Mouse (Mus musculus) liver, embryonic 14.5 days (tissue): ENCODE results near the gene Iqgap3. TPM values are rescaled to one million over a fixed set of nuclear protein-coding genes. Genes with fewer than 3 reads are reported as not detected.

ENCODE experiments used
- ATAC-seq: fragments of 200-750 bp; cut with Nextera tagmentation; 2 replicates; pipeline ENCODE4 v1.8.0; 2017; ENCODE audit warnings: moderate number of reproducible peaks, mild to moderate bottlenecking, moderate library complexity; ENCODE audit not compliant: insufficient read depth
- DNase-seq, 3 experiments: peaks; one replicate each; pipeline ENCODE4 v3.0.0-alpha.2; 2012 to 2013; ENCODE audit warnings: low read depth in 3 of 3, low spot score in 3 of 3
- H3K27ac ChIP-seq: fragments of 300-500 bp; sonication (generic); 2 replicates; pipeline ENCODE4 v1.5.1; 2014; ENCODE audit warnings: moderate library complexity, mild to moderate bottlenecking, control low read depth, inconsistent platforms
- H3K27me3 ChIP-seq: fragments of 300-500 bp; sonication (generic); 2 replicates; pipeline ENCODE4 v1.6.1; 2014; ENCODE audit warnings: mild to moderate bottlenecking, low read length, moderate library complexity; ENCODE audit not compliant: control insufficient read depth, insufficient read depth
- H3K36me3 ChIP-seq: fragments of 300-500 bp; sonication (generic); replicated peaks from 2 replicates; pipeline ENCODE4 v1.6.1; 2014; ENCODE audit warnings: low read depth; ENCODE audit not compliant: control insufficient read depth, insufficient read depth
- H3K4me1 ChIP-seq, 2 experiments: fragments of 200-500 bp in 1 of 2; fragments of 300-500 bp in 1 of 2; sonication (generic) in 1 of 2; replicated peaks; 2 replicates each; pipeline ENCODE4 v1.6.1; 2012 to 2014; ENCODE audit warnings: antibody characterized with exemption in 1 of 2, inconsistent platforms in 1 of 2, low read length in 1 of 2; ENCODE audit not compliant: control insufficient read depth in 2 of 2, insufficient read depth in 2 of 2
- H3K4me2 ChIP-seq: fragments of 300-500 bp; sonication (generic); 2 replicates; pipeline ENCODE4 v1.6.1; 2014; ENCODE audit warnings: low read depth, mild to moderate bottlenecking, control low read depth, moderate library complexity
- H3K4me3 ChIP-seq, 2 experiments: fragments of 200-500 bp in 1 of 2; fragments of 300-500 bp in 1 of 2; sonication (generic) in 1 of 2; 2 replicates each; pipeline ENCODE4 v1.5.1; 2012 to 2014; ENCODE audit warnings: low read depth in 2 of 2, low read length in 2 of 2, mild to moderate bottlenecking in 2 of 2, control low read depth in 1 of 2, inconsistent platforms in 1 of 2, moderate library complexity in 1 of 2; ENCODE audit not compliant: insufficient read depth in 1 of 2
- H3K9ac ChIP-seq: fragments of 300-500 bp; sonication (generic); replicated peaks from 2 replicates; pipeline ENCODE4 v1.6.1; 2014; ENCODE audit warnings: mild to moderate bottlenecking, control low read depth, moderate library complexity
- H3K9me3 ChIP-seq: fragments of 300-500 bp; sonication (generic); 2 replicates; pipeline ENCODE4 v1.6.1; 2016; ENCODE audit warnings: low read length, mixed read lengths; ENCODE audit not compliant: control insufficient read depth
- CTCF ChIP-seq: IDR thresholded peaks from 2 replicates; pipeline ENCODE4 v1.5.1; 2016; ENCODE audit warnings: antibody characterized with exemption, low read depth, control low read depth
- EP300 ChIP-seq: IDR thresholded peaks from 2 replicates; pipeline ENCODE4 v1.6.1; 2016; ENCODE audit warnings: antibody characterized with exemption, low read depth
- WGBS: fragments of 180-500 bp; shearing (Covaris S2); extraction: QIAGEN DNeasy Blood & Tissue Kit; methylation state at CpG from one replicate; pipeline ENCODE4 v1.1.7; 2014; ENCODE audit not compliant: insufficient replicate concordance; 5-methylcytosine and 5-hydroxymethylcytosine counted together
- polyA plus RNA-seq, 2 experiments: library from polyadenylated mRNA; depleted of rRNA in 1 of 2; stranded (reverse) in 1 of 2; unstranded in 1 of 2; fragments of >200 nt; fragmentation: Nextera tagmentation in 1 of 2; extraction: Ambion mirVana in 1 of 2; gene quantifications; 2 replicates each; pipeline versions ENCODE4 v1.2.1 to v1.2.3; 2012 to 2014

The Iqgap3 gene
- polyA plus RNA-seq, 2 experiments: 6.7 to 8.8 TPM

- H3K27ac ChIP-seq: peak overlapping the region; percentile 8; the same call in 1 of the 2 replicates
- TF ChIP-seq CTCF (no peak), EP300 (no peak)
- peaks cover 5 to 9% of the 10 kb centered on the region in 2 experiments; a peak in 3 of 4 replicates for H3K4me1 ChIP-seq
- under 1% methylated on average over 13 of the region's 13 CpGs for WGBS
- no peaks in the 10 kb centered on the region for H3K27me3 ChIP-seq
- DNase-seq (no peak), ATAC-seq (peak; percentile 38; the same call in 1 of the 2 replicates)
- no peaks in the 10 kb centered on the region for H3K36me3 ChIP-seq
- H3K4me2 ChIP-seq: peak overlapping the region; percentile 95
- no peaks in the 10 kb centered on the region for H3K9me3 ChIP-seq
- peak overlapping the region; percentile 73 to 90 for H3K4me3 ChIP-seq
- peak overlapping the region; percentile 83 for H3K9ac ChIP-seq
Observed at GRCm38 (mm10) chr3:88082224-88082618, 450 bp downstream of the Iqgap3 start.

- Histone ChIP-seq H3K9ac (peak overlapping the region; percentile 83), H3K4me2 (peak overlapping the region; percentile 95), H3K27ac (no peak overlapping the region), H3K4me1 (peaks cover 5 to 9% of the 10 kb centered on the region in 2 experiments; a peak in 3 of 4 replicates), H3K9me3 (no peaks in the 10 kb centered on the region), H3K36me3 (no peaks in the 10 kb centered on the region), H3K27me3 (no peaks in the 10 kb centered on the region), H3K4me3 (peak overlapping the region; percentile 73 to 90)
- ATAC-seq: peak; percentile 58; the same call in 1 of the 2 replicates
- peak; percentile 25 to 45 (median 44) for DNase-seq
- TF ChIP-seq CTCF: no peak
- TF ChIP-seq EP300: no peak
- 11% methylated on average over 4 of the region's 4 CpGs for WGBS
Observed at GRCm38 (mm10) chr3:88082663-88083062, 892 bp downstream of the Iqgap3 start.

GRCm38 (mm10) chr3:88084001-88084400, 2.2 kb downstream of the Iqgap3 start:
- Histone ChIP-seq H3K4me1 (peaks cover 5 to 9% of the 10 kb centered on the region in 2 experiments; a peak in 3 of 4 replicates), H3K27me3 (no peaks in the 10 kb centered on the region), H3K27ac (no peak overlapping the region), H3K4me3 (no peak overlapping the region), H3K9me3 (no peaks in the 10 kb centered on the region), H3K36me3 (no peaks in the 10 kb centered on the region; the same call in 1 of the 2 replicates), H3K9ac (no peak overlapping the region), H3K4me2 (no peak overlapping the region)
- TF ChIP-seq CTCF (no peak), EP300 (no peak)
- 81% methylated on average over 2 of the region's 2 CpGs for WGBS
- DNase-seq: no peak
- no peak for ATAC-seq

- ATAC-seq: no peak
- H3K4me2 ChIP-seq: no peak overlapping the region
- H3K4me1 ChIP-seq: peaks cover 5 to 9% of the 10 kb centered on the region in 2 experiments; a peak in 3 of 4 replicates
- no peaks in the 10 kb centered on the region for H3K9me3 ChIP-seq
- no peaks in the 10 kb centered on the region; the same call in 1 of the 2 replicates for H3K36me3 ChIP-seq
- H3K9ac ChIP-seq: no peak overlapping the region
- no peak overlapping the region for H3K4me3 ChIP-seq
- TF ChIP-seq EP300 (no peak), CTCF (no peak)
- DNase-seq: no peak
- 73% methylated on average over 3 of the region's 9 CpGs for WGBS
- H3K27me3 ChIP-seq: no peaks in the 10 kb centered on the region
- no peak overlapping the region for H3K27ac ChIP-seq
Observed at GRCm38 (mm10) chr3:88085459-88085858, 3.7 kb downstream of the Iqgap3 start.

GRCm38 (mm10) chr3:88087688-88088087, 5.9 kb downstream of the Iqgap3 start:
- Histone ChIP-seq H3K27ac (no peak overlapping the region), H3K9ac (no peak overlapping the region), H3K27me3 (no peaks in the 10 kb centered on the region), H3K4me3 (no peak overlapping the region), H3K36me3 (peaks cover 8% of the 10 kb centered on the region), H3K9me3 (no peaks in the 10 kb centered on the region), H3K4me2 (no peak overlapping the region), H3K4me1 (peaks cover 2 to 5% of the 10 kb centered on the region in 2 experiments; a peak in 3 of 4 replicates)
- 66% methylated on average over 1 of the region's 1 CpGs for WGBS
- DNase-seq: no peak
- TF ChIP-seq CTCF: peak; percentile 84
- TF ChIP-seq EP300: no peak
- ATAC-seq: no peak
